Mouse (Mus musculus) E14TG2a.4 (cell line): Measurements from ENCODE around the gene Sik3.

Experiments
- CTCF ChIP-seq: conservative IDR thresholded peaks from 2 replicates; pipeline ENCODE4 v1.5.1; 2014; ENCODE audit warnings: low read length
- POU5F1 ChIP-seq: IDR thresholded peaks from 2 replicates; pipeline ENCODE4 v1.6.1; 2014; ENCODE audit warnings: low read length, borderline replicate concordance

DNA sequence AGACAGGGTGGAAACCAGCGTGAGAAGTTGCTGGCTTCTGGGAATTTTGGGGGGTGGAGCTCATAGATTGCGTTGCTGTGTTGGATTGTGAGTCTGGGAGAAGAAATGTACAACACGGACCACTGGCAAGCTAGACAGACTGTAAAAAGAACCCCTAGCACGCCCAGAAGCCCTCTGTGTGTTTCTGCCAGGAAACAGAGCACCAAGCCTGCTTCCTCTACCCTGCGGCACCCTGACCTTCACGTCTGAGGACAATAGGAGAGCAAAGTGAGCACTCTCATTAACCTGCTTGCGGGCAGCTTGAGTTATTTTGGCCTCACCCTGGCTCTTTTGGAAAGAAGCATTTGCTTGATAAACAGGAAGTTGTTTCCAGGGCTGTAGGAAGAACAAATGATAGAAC lies 137.5 kb downstream of the Sik3 start:
- TF ChIP-seq CTCF (no peak), POU5F1 (no peak)
